Mouse (Mus musculus): ENCODE data around the gene Rbfox2.

DNA sequence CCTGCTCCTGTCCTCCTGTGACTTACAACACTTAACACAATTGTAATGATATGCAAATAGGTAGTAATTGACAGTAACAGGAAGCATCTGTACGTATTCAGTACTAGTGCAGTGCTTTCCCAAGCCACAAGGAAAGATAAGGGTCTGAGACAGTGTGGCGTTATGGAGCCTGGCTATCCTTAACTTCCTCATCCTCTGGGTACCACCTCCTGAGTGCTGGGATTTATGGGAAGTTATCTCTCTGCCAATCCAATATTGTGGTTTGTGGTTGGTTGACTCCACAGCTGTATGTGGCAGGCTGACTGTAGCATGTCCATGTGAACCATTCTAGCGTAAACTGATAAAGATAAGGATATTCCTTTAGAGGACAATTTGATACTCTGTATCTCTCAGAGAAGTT lies 266.0 kb downstream of the Rbfox2 start:
- TF ChIP-seq CTCF (IDR thresholded peaks at IDR 0.05; ENCODE audit: low read depth) (no peak), EP300 (optimal IDR thresholded peaks at IDR 0.05) (no peak)
